Mouse (Mus musculus): ENCODE measurements around the gene Disc1. TPM values are rescaled to one million over a fixed set of nuclear protein-coding genes. Genes with fewer than 3 reads are reported as not detected.

Gene Disc1
- total RNA-seq, 1 experiment from 2014 or later = 0.93 TPM

- ATAC-seq (ENCODE audit: extremely low read depth, insufficient number of reproducible peaks, low FRiP score, poor library complexity, severe bottlenecking) = no peak
Observed at GRCm38 (mm10) chr8:125240763-125241162, 186.8 kb downstream of the Disc1 start.

- no peak for ATAC-seq (ENCODE audit: extremely low read depth, insufficient number of reproducible peaks, low FRiP score, poor library complexity, severe bottlenecking)
Observed at GRCm38 (mm10) chr8:125242382-125242781, 188.4 kb downstream of the Disc1 start.

- ATAC-seq (ENCODE audit: extremely low read depth, insufficient number of reproducible peaks, low FRiP score, poor library complexity, severe bottlenecking) = no peak
Observed at GRCm38 (mm10) chr8:125242921-125243320, 188.9 kb downstream of the Disc1 start.

GRCm38 (mm10) chr8:125246737-125247292 is 192.8 kb downstream of the Disc1 start:
- no peak for ATAC-seq (ENCODE audit: extremely low read depth, insufficient number of reproducible peaks, low FRiP score, poor library complexity, severe bottlenecking)

GRCm38 (mm10) chr8:125247349-125247748 is 193.4 kb downstream of the Disc1 start:
- no peak for ATAC-seq (ENCODE audit: extremely low read depth, insufficient number of reproducible peaks, low FRiP score, poor library complexity, severe bottlenecking)

- ATAC-seq (ENCODE audit: extremely low read depth, insufficient number of reproducible peaks, low FRiP score, poor library complexity, severe bottlenecking) = no peak
Observed at GRCm38 (mm10) chr8:125252946-125253345, 199.0 kb downstream of the Disc1 start.

- ATAC-seq (ENCODE audit: extremely low read depth, insufficient number of reproducible peaks, low FRiP score, poor library complexity, severe bottlenecking) = no peak
Observed at GRCm38 (mm10) chr8:125253505-125254180, 199.6 kb downstream of the Disc1 start.

GRCm38 (mm10) chr8:125254188-125255005 is 200.4 kb downstream of the Disc1 start:
- ATAC-seq (ENCODE audit: extremely low read depth, insufficient number of reproducible peaks, low FRiP score, poor library complexity, severe bottlenecking) = peak; percentile 14; the same call in 1 of the 2 replicates

- no peak for ATAC-seq (ENCODE audit: extremely low read depth, insufficient number of reproducible peaks, low FRiP score, poor library complexity, severe bottlenecking)
Observed at GRCm38 (mm10) chr8:125255006-125255685, 201.2 kb downstream of the Disc1 start.

GRCm38 (mm10) chr8:125257660-125258059 is 203.7 kb downstream of the Disc1 start:
- ATAC-seq (ENCODE audit: extremely low read depth, insufficient number of reproducible peaks, low FRiP score, poor library complexity, severe bottlenecking) = no peak

- no peak for ATAC-seq (ENCODE audit: extremely low read depth, insufficient number of reproducible peaks, low FRiP score, poor library complexity, severe bottlenecking)
Observed at GRCm38 (mm10) chr8:125258806-125259500, 205.0 kb downstream of the Disc1 start.

GRCm38 (mm10) chr8:125268181-125268705 is 214.2 kb downstream of the Disc1 start:
- ATAC-seq (ENCODE audit: extremely low read depth, insufficient number of reproducible peaks, low FRiP score, poor library complexity, severe bottlenecking) = no peak

- ATAC-seq (ENCODE audit: extremely low read depth, insufficient number of reproducible peaks, low FRiP score, poor library complexity, severe bottlenecking) = no peak
Observed at GRCm38 (mm10) chr8:125270292-125270691, 216.3 kb downstream of the Disc1 start.

- ATAC-seq (ENCODE audit: extremely low read depth, insufficient number of reproducible peaks, low FRiP score, poor library complexity, severe bottlenecking) = no peak
Observed at GRCm38 (mm10) chr8:125271357-125271756, 217.4 kb downstream of the Disc1 start.

GRCm38 (mm10) chr8:125272089-125272866 is 218.3 kb downstream of the Disc1 start:
- ATAC-seq (ENCODE audit: extremely low read depth, insufficient number of reproducible peaks, low FRiP score, poor library complexity, severe bottlenecking) = no peak

GRCm38 (mm10) chr8:125277071-125277682 is 223.2 kb downstream of the Disc1 start:
- no peak for ATAC-seq (ENCODE audit: extremely low read depth, insufficient number of reproducible peaks, low FRiP score, poor library complexity, severe bottlenecking)

- no peak for ATAC-seq (ENCODE audit: extremely low read depth, insufficient number of reproducible peaks, low FRiP score, poor library complexity, severe bottlenecking)
Observed at GRCm38 (mm10) chr8:125279156-125279555, 225.2 kb downstream of the Disc1 start.
